Mouse (Mus musculus): Measurements from ENCODE around the gene 4933425L06Rik.

The 4933425L06Rik gene

DNA sequence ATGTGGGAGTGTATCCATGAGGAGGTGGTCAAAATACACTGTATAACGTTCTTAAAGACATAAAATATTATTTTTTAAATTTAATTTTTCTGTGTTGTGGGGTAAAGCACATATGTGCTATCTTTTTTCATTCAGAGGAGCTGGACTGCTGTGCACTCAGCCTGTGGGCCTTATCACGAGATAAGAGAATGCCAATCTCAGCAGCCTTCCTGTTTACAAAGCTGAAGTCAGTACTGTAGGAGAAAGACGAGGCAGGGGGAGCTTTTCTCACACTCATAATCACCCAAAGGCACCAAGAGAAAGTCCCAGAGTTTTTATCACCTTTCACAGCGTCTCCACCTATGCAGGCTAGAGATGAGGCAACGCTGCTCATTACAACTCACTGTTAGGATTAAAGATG lies 52.5 kb downstream of the 4933425L06Rik start:
- no peak for DNase-seq

DNA sequence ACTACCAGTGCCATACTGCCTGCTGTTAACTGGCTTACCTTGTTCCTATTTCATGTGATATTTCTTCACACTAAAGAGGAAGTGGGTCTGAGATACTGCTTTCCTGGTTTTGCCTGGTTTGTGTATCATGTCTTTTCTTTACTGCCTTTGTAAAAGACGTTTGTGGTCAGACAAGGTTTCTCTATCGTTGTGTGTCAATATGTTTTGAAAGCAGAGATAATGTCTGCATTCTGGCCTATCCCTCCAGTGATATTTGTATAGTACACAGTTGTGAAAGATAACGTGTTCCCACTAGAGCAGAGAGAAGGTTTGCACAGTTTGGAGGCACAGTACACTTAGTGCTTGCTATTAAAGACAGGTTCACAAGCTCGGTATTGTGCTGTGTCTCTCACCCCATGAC lies 58.0 kb downstream of the 4933425L06Rik start:
- no peak for DNase-seq

DNA sequence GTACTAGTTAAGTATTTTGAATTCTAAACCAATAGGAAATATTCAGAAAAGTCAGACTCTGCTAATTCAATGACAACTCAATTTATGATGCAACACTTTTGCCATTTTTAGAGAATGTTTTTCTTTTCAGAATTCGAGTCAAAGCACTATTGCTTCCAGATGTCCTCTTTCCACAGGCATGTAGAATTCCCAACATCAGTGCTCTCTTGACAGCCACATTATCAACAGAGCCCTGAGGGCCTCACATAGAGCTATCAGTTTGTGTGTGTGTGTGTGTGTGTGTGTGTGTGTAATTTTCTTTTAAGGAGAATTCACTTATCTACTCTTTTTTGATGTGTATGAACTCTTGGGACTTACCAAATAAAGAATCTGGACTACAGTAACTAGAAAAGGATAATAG lies 64.9 kb downstream of the 4933425L06Rik start:
- no peak for DNase-seq

DNA sequence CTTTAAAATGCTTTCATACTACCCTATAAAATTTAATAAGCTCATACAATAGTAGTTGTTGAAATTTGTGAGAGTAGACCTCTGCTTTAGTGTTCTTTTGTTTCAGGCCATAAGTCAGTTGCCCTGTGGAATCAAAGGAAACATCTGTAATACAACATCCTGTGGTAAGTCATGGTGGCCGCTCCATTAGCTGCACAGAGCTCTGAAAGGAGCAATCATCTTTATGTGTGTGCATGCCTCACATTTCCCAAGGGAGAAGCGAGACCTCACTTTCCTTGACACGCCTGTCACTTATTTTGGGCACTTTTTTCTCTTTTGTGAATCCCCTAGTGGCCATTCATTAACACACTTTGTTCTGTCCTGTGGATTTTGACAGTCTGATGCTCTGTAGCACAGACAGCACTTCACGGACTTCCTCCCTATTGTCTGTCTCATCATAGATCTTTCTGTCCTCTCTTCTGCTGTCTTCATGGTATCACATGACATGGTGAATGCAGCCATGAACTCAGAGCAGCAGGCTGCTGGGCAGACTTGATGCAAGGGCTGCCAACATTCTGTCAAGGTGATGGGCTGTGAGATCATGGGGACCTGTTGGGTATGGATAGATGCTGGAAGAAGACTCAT lies 66.0 kb downstream of the 4933425L06Rik start:
- no peak for DNase-seq

DNA sequence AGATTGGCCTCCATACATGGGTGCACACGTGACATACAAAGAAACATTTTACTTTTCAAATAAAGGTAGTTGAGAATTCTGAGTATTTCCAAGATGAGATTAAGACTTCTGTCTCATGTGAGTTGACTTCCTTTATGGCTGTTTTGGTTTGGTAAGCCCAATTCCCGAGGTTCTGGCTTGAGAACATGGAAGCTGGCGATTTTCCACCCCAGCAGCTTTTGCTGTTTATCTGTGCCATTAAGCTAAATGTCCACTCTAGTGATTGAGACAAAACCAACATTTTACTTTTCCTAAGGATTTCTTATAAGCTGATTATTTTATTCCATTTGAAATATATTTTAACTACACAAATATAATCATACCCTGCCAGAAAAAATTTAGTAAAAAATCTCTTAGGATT lies 68.1 kb downstream of the 4933425L06Rik start:
- DNase-seq, result no peak

DNA sequence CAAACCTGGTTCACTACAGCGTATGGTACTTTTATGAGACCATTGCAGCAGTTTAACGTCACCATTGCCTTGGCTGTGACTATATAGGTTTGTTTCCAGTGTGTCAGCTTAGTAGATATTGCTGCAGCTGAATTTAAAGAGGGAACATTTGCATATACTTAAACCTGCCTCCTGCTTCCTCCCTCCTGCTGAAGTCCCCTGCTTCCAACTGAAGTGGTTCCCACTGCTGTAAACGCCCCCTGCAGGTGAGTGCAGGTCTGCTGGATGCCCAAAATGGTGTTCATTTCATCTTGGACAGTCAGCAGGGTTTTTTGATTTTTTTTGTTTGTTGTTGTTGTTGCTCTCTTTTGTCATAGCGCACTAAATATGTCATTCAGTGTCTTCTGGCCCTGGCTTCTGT lies 72.0 kb downstream of the 4933425L06Rik start:
- peak; percentile 26 to 35 for DNase-seq

DNA sequence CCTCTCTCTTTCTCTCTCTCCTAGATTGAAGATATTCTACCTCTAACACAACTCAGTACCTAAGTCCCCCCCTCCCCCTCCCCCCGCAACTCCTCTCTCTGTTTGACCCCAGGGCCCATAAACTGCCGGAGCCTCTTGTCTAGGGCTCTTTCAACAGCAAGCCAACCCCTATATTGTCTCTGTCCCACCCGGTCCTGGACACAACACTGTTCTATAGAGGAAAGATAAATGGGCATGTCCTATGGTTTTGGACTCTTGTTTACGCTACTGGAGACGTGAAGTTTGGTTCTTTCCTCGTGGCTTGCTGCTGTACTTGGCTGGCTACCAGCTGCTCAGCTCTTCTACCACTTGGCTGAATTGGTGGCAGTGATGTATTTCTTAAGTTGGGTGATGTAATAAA lies 83.5 kb downstream of the 4933425L06Rik start:
- DNase-seq, result no peak
